Mouse (Mus musculus) megakaryocyte, embryonic 14.5 days (primary cell): ENCODE results near the gene Ndfip2. TPM values are rescaled to one million over a fixed set of nuclear protein-coding genes. Genes with fewer than 3 reads are reported as not detected.

Experiments used
- H3K27me3 ChIP-seq: replicated peaks from 2 replicates; pipeline ENCODE3; 2012; ENCODE audit warnings: inconsistent platforms
- H3K36me3 ChIP-seq: replicated peaks from 2 replicates; pipeline ENCODE3; 2012; ENCODE audit warnings: low read length, inconsistent platforms, mixed read lengths
- H3K4me1 ChIP-seq: 2 replicates; pipeline ENCODE4 v1.6.1; 2012; ENCODE audit warnings: inconsistent platforms
- H3K4me3 ChIP-seq: replicated peaks from 2 replicates; pipeline ENCODE3; 2012; ENCODE audit warnings: moderate library complexity, mild to moderate bottlenecking, inconsistent platforms
- H3K9me3 ChIP-seq: 2 replicates; pipeline ENCODE4 v1.6.1; 2012; ENCODE audit warnings: inconsistent platforms
- FLI1 ChIP-seq: IDR thresholded peaks from 2 replicates; pipeline ENCODE4 v1.6.1; 2012; ENCODE audit warnings: low read length, inconsistent platforms, mixed read lengths
- GATA1 ChIP-seq: IDR thresholded peaks from 3 replicates; pipeline ENCODE4 v1.6.1; 2012; ENCODE audit warnings: mixed read lengths, low read length, inconsistent platforms, borderline replicate concordance
- polyA plus RNA-seq: library from polyadenylated mRNA; stranded (reverse); fragments of >175 nt; gene quantifications from 2 replicates; pipeline ENCODE4 v1.2.3, GENCODE M21; 2012; ENCODE audit warnings: low replicate concordance; ENCODE audit not compliant: insufficient read depth

Gene Ndfip2
- polyA plus RNA-seq, 1 experiment = 9.5 TPM

DNA sequence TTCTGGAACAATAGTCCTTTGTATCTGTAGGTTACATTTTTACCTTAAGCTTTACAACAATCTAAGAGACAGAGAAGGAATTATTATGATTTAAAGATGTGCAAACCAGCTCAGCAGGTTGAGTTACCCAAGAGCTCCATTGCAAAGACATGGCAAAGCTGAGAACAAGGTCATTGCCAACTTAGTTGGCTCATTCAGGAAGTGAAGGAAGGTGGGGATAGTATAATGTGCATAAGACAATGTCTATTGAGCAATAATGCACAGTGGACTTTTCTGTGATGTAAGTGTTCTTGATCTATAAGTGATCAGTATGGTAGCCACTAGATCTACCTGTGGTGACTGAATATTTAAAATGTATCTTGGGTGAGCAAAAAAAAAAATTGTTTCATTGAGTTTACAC is 7.3 kb upstream of the Ndfip2 start:
- H3K36me3 ChIP-seq = no peaks in the 10 kb centered on the region
- H3K9me3 ChIP-seq = 0 out of 2 replicates have a peak, but pooled peaks cover 2% of the 10 kb centered on the region
- H3K4me1 ChIP-seq = no peaks in the 10 kb centered on the region
- TF ChIP-seq FLI1 (no peak), GATA1 (no peak)
- H3K4me3 ChIP-seq = no peak overlapping the region
- peaks cover 4% of the 10 kb centered on the region for H3K27me3 ChIP-seq

GRCm38 (mm10) chr14:105253304-105253703 is 5.1 kb upstream of the Ndfip2 start:
- Histone ChIP-seq H3K27me3 (peaks cover 4% of the 10 kb centered on the region), H3K4me1 (peaks cover 4% of the 10 kb centered on the region; the same call in 1 of the 2 replicates), H3K9me3 (no peaks in the 10 kb centered on the region), H3K4me3 (no peak overlapping the region), H3K36me3 (no peaks in the 10 kb centered on the region)
- TF ChIP-seq GATA1 = no peak
- TF ChIP-seq FLI1 = no peak

DNA sequence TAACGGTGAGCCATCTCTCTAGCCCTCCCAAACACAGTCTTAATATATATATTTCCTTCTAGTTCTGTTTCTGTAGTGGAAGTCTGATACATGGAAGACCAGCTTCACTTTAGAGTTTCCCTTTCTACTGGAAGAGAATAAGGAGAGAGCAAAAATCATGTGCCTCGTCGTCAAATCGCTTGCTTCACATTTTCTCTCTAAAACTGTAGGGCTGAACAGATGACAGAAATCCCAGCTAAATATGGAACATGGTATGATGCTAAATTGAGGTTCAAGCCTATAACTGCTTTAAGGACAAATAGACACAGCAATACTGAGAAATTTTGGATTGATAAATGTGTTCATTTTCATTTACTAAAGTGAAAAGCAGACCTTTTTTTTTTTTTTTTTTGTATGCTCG is 4.0 kb upstream of the Ndfip2 start:
- TF ChIP-seq FLI1 (no peak), GATA1 (no peak)
- Histone ChIP-seq H3K4me3 (no peak overlapping the region), H3K9me3 (no peaks in the 10 kb centered on the region), H3K36me3 (no peaks in the 10 kb centered on the region), H3K4me1 (peaks cover 4% of the 10 kb centered on the region; the same call in 1 of the 2 replicates), H3K27me3 (peaks cover 4% of the 10 kb centered on the region)

DNA sequence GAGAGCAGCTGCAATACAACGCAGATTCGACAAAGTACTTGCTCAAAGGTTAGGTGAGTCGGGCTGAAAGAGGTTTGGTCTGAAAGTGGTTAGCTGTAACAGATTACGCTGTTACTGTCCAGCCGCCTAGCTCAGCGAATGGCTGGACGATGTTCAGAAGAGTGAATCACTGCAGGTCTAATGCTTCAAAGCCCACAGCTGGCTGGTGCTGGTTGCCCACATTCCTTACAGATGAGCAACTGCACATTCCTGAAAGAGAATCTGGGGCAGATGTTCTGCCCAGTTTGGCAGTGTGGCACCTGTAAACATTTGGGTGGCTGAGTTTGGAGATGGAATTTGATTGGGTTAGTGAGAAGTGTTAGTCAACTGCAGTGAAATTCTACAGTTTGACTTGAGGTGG is 2.8 kb upstream of the Ndfip2 start:
- Histone ChIP-seq H3K9me3 (no peaks in the 10 kb centered on the region), H3K36me3 (no peaks in the 10 kb centered on the region), H3K27me3 (peaks cover 4% of the 10 kb centered on the region), H3K4me3 (no peak overlapping the region), H3K4me1 (peaks cover 10% of the 10 kb centered on the region)
- TF ChIP-seq FLI1 = no peak
- TF ChIP-seq GATA1 = no peak

DNA sequence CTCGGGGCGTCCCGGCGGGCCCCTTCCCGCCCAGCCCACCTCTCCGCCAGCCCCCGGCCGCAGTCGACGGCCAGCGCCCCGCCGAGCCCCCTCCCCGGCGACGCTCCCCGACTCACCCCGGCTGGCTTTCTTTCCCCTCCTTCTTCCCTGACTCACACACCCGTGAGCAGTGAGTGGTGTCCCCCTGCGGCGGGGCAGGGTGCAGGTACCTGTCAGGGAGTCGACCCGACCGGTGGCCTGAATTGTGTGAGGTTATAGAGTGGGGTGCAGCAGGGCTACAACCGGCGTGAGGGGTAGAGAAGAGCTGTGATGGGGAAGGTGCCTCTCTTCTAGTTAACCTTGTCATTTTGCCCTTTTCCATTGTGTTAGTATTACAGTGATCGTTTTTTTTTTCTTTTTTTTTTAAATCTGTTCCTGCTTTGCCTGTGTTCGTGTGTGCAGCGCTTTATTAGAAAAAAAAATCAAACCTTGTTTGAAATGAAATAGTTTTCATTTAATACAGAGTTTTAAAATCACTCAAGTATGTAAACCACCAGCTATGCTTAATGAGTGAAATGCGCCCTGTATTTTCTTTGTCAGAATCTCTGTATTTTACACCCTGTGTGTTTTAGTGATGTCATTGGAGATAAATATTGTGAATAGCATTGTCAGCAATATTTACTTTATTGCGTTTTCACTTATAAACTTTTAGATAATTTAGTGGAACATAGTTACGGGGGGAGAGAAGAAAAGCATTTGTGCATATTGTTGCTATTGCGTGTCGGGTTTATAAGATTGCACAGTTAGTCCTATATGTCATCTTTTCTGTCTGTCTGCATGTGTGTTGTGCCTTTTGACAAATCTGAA is 885 bp downstream of the Ndfip2 start:
- TF ChIP-seq FLI1 = no peak
- Histone ChIP-seq H3K27me3 (peaks cover 4% of the 10 kb centered on the region), H3K4me3 (peak overlapping the region; percentile 95), H3K9me3 (no peaks in the 10 kb centered on the region), H3K4me1 (peaks cover 32% of the 10 kb centered on the region), H3K36me3 (no peaks in the 10 kb centered on the region)

GRCm38 (mm10) chr14:105262923-105263322 is 4.5 kb downstream of the Ndfip2 start:
- no peaks in the 10 kb centered on the region for H3K27me3 ChIP-seq
- H3K9me3 ChIP-seq = no peaks in the 10 kb centered on the region
- TF ChIP-seq GATA1 (no peak), FLI1 (no peak)
- no peaks in the 10 kb centered on the region for H3K36me3 ChIP-seq
- H3K4me1 ChIP-seq = peaks cover 39% of the 10 kb centered on the region
- H3K4me3 ChIP-seq = no peak overlapping the region

GRCm38 (mm10) chr14:105267095-105267494 is 8.7 kb downstream of the Ndfip2 start:
- H3K27me3 ChIP-seq = no peaks in the 10 kb centered on the region
- TF ChIP-seq FLI1 (no peak), GATA1 (no peak)
- H3K9me3 ChIP-seq = no peaks in the 10 kb centered on the region
- H3K36me3 ChIP-seq = peaks cover 7% of the 10 kb centered on the region
- peaks cover 22% of the 10 kb centered on the region for H3K4me1 ChIP-seq
- H3K4me3 ChIP-seq = no peak overlapping the region

- H3K27me3 ChIP-seq = no peaks in the 10 kb centered on the region
- H3K4me3 ChIP-seq = no peak overlapping the region
- peaks cover 40% of the 10 kb centered on the region for H3K4me1 ChIP-seq
- H3K36me3 ChIP-seq = peaks cover 7% of the 10 kb centered on the region
- H3K9me3 ChIP-seq = no peaks in the 10 kb centered on the region
- TF ChIP-seq GATA1 = no peak
- no peak for TF ChIP-seq FLI1
Observed at GRCm38 (mm10) chr14:105272030-105272429, 13.7 kb downstream of the Ndfip2 start.

DNA sequence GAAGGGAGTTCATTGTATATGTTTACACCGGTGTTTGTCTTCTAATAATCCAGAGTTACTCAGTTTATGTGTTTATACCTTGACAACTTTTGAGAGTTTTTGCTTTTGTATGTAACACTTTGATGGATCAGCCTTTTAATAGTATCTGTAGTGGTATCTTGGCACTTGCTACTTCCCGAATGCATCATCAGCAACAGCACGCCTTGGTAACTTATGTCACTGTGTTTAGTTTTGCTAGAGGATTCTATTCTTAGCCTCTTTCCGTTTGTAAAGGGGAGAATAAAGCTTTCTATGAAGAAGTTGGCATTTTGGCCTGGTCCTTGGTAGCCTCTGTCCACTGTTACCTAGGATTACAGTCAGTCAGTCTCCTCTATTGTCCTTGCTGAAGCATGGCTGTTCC is 14.2 kb downstream of the Ndfip2 start:
- no peak overlapping the region for H3K4me3 ChIP-seq
- TF ChIP-seq FLI1 (no peak), GATA1 (no peak)
- peaks cover 39% of the 10 kb centered on the region for H3K4me1 ChIP-seq
- no peaks in the 10 kb centered on the region for H3K27me3 ChIP-seq
- peaks cover 7% of the 10 kb centered on the region for H3K36me3 ChIP-seq
- no peaks in the 10 kb centered on the region for H3K9me3 ChIP-seq

GRCm38 (mm10) chr14:105275196-105275595 is 16.8 kb downstream of the Ndfip2 start:
- Histone ChIP-seq H3K9me3 (no peaks in the 10 kb centered on the region), H3K4me3 (no peak overlapping the region), H3K36me3 (peaks cover under 1% of the 10 kb centered on the region), H3K27me3 (no peaks in the 10 kb centered on the region), H3K4me1 (peaks cover 39% of the 10 kb centered on the region)
- no peak for TF ChIP-seq FLI1
- TF ChIP-seq GATA1 = no peak

- H3K4me3 ChIP-seq = no peak overlapping the region
- no peaks in the 10 kb centered on the region for H3K9me3 ChIP-seq
- H3K36me3 ChIP-seq = no peaks in the 10 kb centered on the region
- H3K27me3 ChIP-seq = no peaks in the 10 kb centered on the region
- TF ChIP-seq GATA1 (no peak), FLI1 (no peak)
- peaks cover 34% of the 10 kb centered on the region for H3K4me1 ChIP-seq
Observed at GRCm38 (mm10) chr14:105277277-105277676, 18.9 kb downstream of the Ndfip2 start.
